Mouse (Mus musculus) gastrocnemius, postnatal 14 days (tissue): ENCODE results near the gene Brinp1. TPM values are rescaled to one million over a fixed set of nuclear protein-coding genes. Genes with fewer than 3 reads are reported as not detected.

Experiments used
- DNase-seq: peaks from one replicate; pipeline ENCODE4 v3.0.0; 2021; ENCODE audit warnings: mixed read lengths
- intact Hi-C: fragments of 180-260 bp; cut with DNase I; formaldehyde crosslinking; loops from one replicate; pipeline ENCODE4 v1.15.1; 2025; ENCODE audit warnings: low total_unique reads
- long read RNA-seq, 2 experiments: library from polyadenylated mRNA; stranded (forward); transcript quantifications; one replicate each; pipeline ENCODE4 v2.0.0; 2021
- total RNA-seq, 2 experiments: library from RNA; stranded (reverse); gene quantifications; 2 replicates each; pipeline ENCODE4 v1.2.3; 2021

Gene Brinp1
- total RNA-seq, result under 1 TPM in 1 of 2 experiments, not detected in 1; 0.14 TPM
- long read RNA-seq, experiment 1, result 0 reads
- long read RNA-seq, experiment 2, result 0 reads

- intact Hi-C loops, result no loop called here
- DNase-seq, result peak; percentile 6
Observed at GRCm38 (mm10) chr4:68954322-68954901, at the start of gene Brinp1. TSS of gene Brinp1 (minus strand) at chr4:68954397.

- intact Hi-C loops, result no loop called here
- DNase-seq, result no peak
Observed at GRCm38 (mm10) chr4:68957265-68957664, 3.1 kb upstream of the Brinp1 start.

- peak; percentile 19 for DNase-seq
- intact Hi-C loops, result no loop called here
Observed at GRCm38 (mm10) chr4:68955621-68956020, 1.4 kb upstream of the Brinp1 start.

GRCm38 (mm10) chr4:68953667-68954321 is 403 bp downstream of the Brinp1 start:
- intact Hi-C loops, result no loop called here
- no peak for DNase-seq

GRCm38 (mm10) chr4:68953131-68953551 is 1.1 kb downstream of the Brinp1 start:
- no peak for DNase-seq
- intact Hi-C loops, result no loop called here

- intact Hi-C loops, result no loop called here
- no peak for DNase-seq
Observed at GRCm38 (mm10) chr4:68950556-68950955, 3.6 kb downstream of the Brinp1 start.

GRCm38 (mm10) chr4:68942938-68943337 is 11.3 kb downstream of the Brinp1 start:
- no peak for DNase-seq
- intact Hi-C loops, result no loop called here

- no peak for DNase-seq
- intact Hi-C loops, result no loop called here
Observed at GRCm38 (mm10) chr4:68930022-68930421, 24.2 kb downstream of the Brinp1 start.

- intact Hi-C loops, result no loop called here
- DNase-seq, result no peak
Observed at GRCm38 (mm10) chr4:68926091-68926490, 28.1 kb downstream of the Brinp1 start.

GRCm38 (mm10) chr4:68922944-68923343 is 31.3 kb downstream of the Brinp1 start:
- intact Hi-C loops, result no loop called here
- no peak for DNase-seq

- DNase-seq, result no peak
- intact Hi-C loops, result no loop called here
Observed at GRCm38 (mm10) chr4:68922504-68922903, 31.7 kb downstream of the Brinp1 start.

- intact Hi-C loops, result no loop called here
- DNase-seq, result no peak
Observed at GRCm38 (mm10) chr4:68920127-68920526, 34.1 kb downstream of the Brinp1 start.

- intact Hi-C loops, result no loop called here
- no peak for DNase-seq
Observed at GRCm38 (mm10) chr4:68910942-68911341, 43.3 kb downstream of the Brinp1 start.

GRCm38 (mm10) chr4:68906417-68907210 is 47.6 kb downstream of the Brinp1 start:
- no peak for DNase-seq
- intact Hi-C loops, result no loop called here

GRCm38 (mm10) chr4:68890526-68890925 is 63.7 kb downstream of the Brinp1 start:
- DNase-seq, result no peak
- intact Hi-C loops, result no loop called here

GRCm38 (mm10) chr4:68886276-68886675 is 67.9 kb downstream of the Brinp1 start:
- intact Hi-C loops, result no loop called here
- no peak for DNase-seq

GRCm38 (mm10) chr4:68872028-68872427 is 82.2 kb downstream of the Brinp1 start:
- no peak for DNase-seq
- intact Hi-C loops, result no loop called here

GRCm38 (mm10) chr4:68865135-68865767 is 88.9 kb downstream of the Brinp1 start:
- DNase-seq, result no peak
- intact Hi-C loops, result no loop called here

- no peak for DNase-seq
- intact Hi-C loops, result no loop called here
Observed at GRCm38 (mm10) chr4:68864668-68865067, 89.5 kb downstream of the Brinp1 start.

- intact Hi-C loops, result no loop called here
- DNase-seq, result no peak
Observed at GRCm38 (mm10) chr4:68856868-68857267, 97.3 kb downstream of the Brinp1 start.
